Mouse (Mus musculus) monocyte, adult 5-6 weeks (primary cell): ENCODE results near the gene Serhl. TPM values are rescaled to one million over a fixed set of nuclear protein-coding genes. Genes with fewer than 3 reads are reported as not detected.

Source experiments
- ATAC-seq: fragments of 153-309, 156-312 bp; replicated peaks from 2 replicates; pipeline ENCODE4 v1.8.0; 2017; ENCODE audit warnings: mild to moderate bottlenecking; ENCODE audit not compliant: low TSS enrichment, insufficient number of reproducible peaks, severe bottlenecking, poor library complexity, low FRiP score
- total RNA-seq: library from RNA; stranded (forward); fragments of 200-1000, 200-491, 200-594 nt; gene quantifications from 3 replicates; pipeline ENCODE4 v1.2.3, GENCODE M21; 2017

Serhl gene
- total RNA-seq, 1 experiment from 2014 or later: 16.9 TPM

- ATAC-seq: no peak
Observed at GRCm38 (mm10) chr15:83155672-83156419, 66.5 kb downstream of the Serhl start.

- ATAC-seq: peak; percentile 24; the same call in 1 of the 2 replicates
Observed at GRCm38 (mm10) chr15:83156929-83157666, 67.8 kb downstream of the Serhl start.

- no peak for ATAC-seq
Observed at GRCm38 (mm10) chr15:83157667-83158064, 68.4 kb downstream of the Serhl start.

- no peak for ATAC-seq
Observed at GRCm38 (mm10) chr15:83158587-83159160, 69.4 kb downstream of the Serhl start.

- no peak for ATAC-seq
Observed at GRCm38 (mm10) chr15:83159823-83160222, 70.5 kb downstream of the Serhl start.

- ATAC-seq: no peak
Observed at GRCm38 (mm10) chr15:83160561-83160960, 71.3 kb downstream of the Serhl start.

GRCm38 (mm10) chr15:83161062-83161748 is 71.9 kb downstream of the Serhl start:
- ATAC-seq: no peak

- no peak for ATAC-seq
Observed at GRCm38 (mm10) chr15:83162001-83162400, 72.7 kb downstream of the Serhl start.

GRCm38 (mm10) chr15:83162818-83163485 is 73.6 kb downstream of the Serhl start:
- no peak for ATAC-seq

- no peak for ATAC-seq
Observed at GRCm38 (mm10) chr15:83164971-83165471, 75.7 kb downstream of the Serhl start.

- ATAC-seq: no peak
Observed at GRCm38 (mm10) chr15:83165526-83166315, 76.4 kb downstream of the Serhl start.

Other genes starting within 250 kb of the Serhl start
- 77.4 to 104 TPM (median 81.3 TPM) in 3 replicates for gene Tcf20, start 101.6 kb upstream of the Serhl start, total RNA-seq
- 156 to 182 TPM (median 181 TPM) in 3 replicates for gene Nfam1, start 56.2 kb upstream of the Serhl start, total RNA-seq
- gene Rrp7a, start 33.3 kb downstream of the Serhl start, total RNA-seq: 29.8 to 65.9 TPM (median 55.4 TPM) in 3 replicates
- 122 to 140 TPM (median 123 TPM) in 3 replicates for gene Poldip3, start 59.9 kb downstream of the Serhl start, total RNA-seq
- gene Cyb5r3, start 83.1 kb downstream of the Serhl start, total RNA-seq: 58.3 to 66.1 TPM (median 60.8 TPM) in 3 replicates
- gene A4galt, start 162.3 kb downstream of the Serhl start, total RNA-seq: 0.29 to 2.5 TPM in 2 of 3 replicates, not detected in the other